Mouse (Mus musculus) midbrain, embryonic 14.5 days (tissue): ENCODE results near the gene Gyg. TPM values are rescaled to one million over a fixed set of nuclear protein-coding genes. Genes with fewer than 3 reads are reported as not detected.

ENCODE experiments used
- ATAC-seq: fragments of 200-750 bp; cut with Nextera tagmentation; 2 replicates; pipeline ENCODE4 v1.8.0; 2017; ENCODE audit warnings: moderate number of reproducible peaks, moderate library complexity; ENCODE audit not compliant: low FRiP score, low TSS enrichment
- DNase-seq: peaks from one replicate; pipeline ENCODE4 v3.0.0-alpha.2; 2015
- H3K27ac ChIP-seq: fragments of 300-500 bp; sonication (generic); replicated peaks from 2 replicates; pipeline ENCODE4 v1.5.1; 2014; ENCODE audit warnings: mild to moderate bottlenecking, low read depth, low read length, moderate library complexity
- H3K27me3 ChIP-seq: fragments of 300-500 bp; sonication (generic); 2 replicates; pipeline ENCODE4 v1.6.1; 2014; ENCODE audit warnings: low read length, control low read depth, mixed read lengths; ENCODE audit not compliant: control insufficient read depth, insufficient read depth
- H3K36me3 ChIP-seq: fragments of 300-500 bp; sonication (generic); 2 replicates; pipeline ENCODE4 v1.6.1; 2014; ENCODE audit warnings: low read length, control low read depth; ENCODE audit not compliant: control insufficient read depth, insufficient read depth
- H3K4me1 ChIP-seq: fragments of 300-500 bp; sonication (generic); 2 replicates; pipeline ENCODE4 v1.6.1; 2014; ENCODE audit warnings: mild to moderate bottlenecking, antibody characterized with exemption, low read length, control low read depth; ENCODE audit not compliant: control insufficient read depth, insufficient read depth
- H3K4me2 ChIP-seq: fragments of 300-500 bp; sonication (generic); 2 replicates; pipeline ENCODE4 v1.6.1; 2014; ENCODE audit warnings: mild to moderate bottlenecking, low read length, moderate library complexity
- H3K4me3 ChIP-seq: fragments of 300-500 bp; sonication (generic); replicated peaks from 2 replicates; pipeline ENCODE4 v1.5.1; 2014; ENCODE audit warnings: low read depth, low read length
- H3K9ac ChIP-seq: fragments of 300-500 bp; sonication (generic); replicated peaks from 2 replicates; pipeline ENCODE4 v1.6.1; 2014; ENCODE audit warnings: mild to moderate bottlenecking, low read length, moderate library complexity
- H3K9me3 ChIP-seq: fragments of 300-500 bp; sonication (generic); 2 replicates; pipeline ENCODE4 v1.6.1; 2016; ENCODE audit warnings: low read length, control low read depth, mixed read lengths; ENCODE audit not compliant: control insufficient read depth
- WGBS: fragments of 180-500 bp; shearing (Covaris S2); extraction: QIAGEN DNeasy Blood & Tissue Kit; methylation state at CpG from one replicate; pipeline ENCODE4 v1.1.7; 2014; 5-methylcytosine and 5-hydroxymethylcytosine counted together
- polyA plus RNA-seq: library from polyadenylated mRNA; unstranded; fragments of >200 nt; fragmentation: Nextera tagmentation; extraction: Ambion mirVana; gene quantifications from 2 replicates; pipeline ENCODE4 v1.2.1, GENCODE M21; 2014

The Gyg gene
- polyA plus RNA-seq, 1 experiment from 2014 or later = 46.0 TPM

GRCm38 (mm10) chr3:20150511-20150910 lies 4.6 kb downstream of the Gyg start:
- H3K4me3 ChIP-seq = no peak overlapping the region
- no peaks in the 10 kb centered on the region for H3K4me1 ChIP-seq
- 78% methylated on average over 2 of the region's 2 CpGs for WGBS
- DNase-seq = no peak
- no peak overlapping the region for H3K9ac ChIP-seq
- H3K27me3 ChIP-seq = no peaks in the 10 kb centered on the region
- no peak overlapping the region for H3K4me2 ChIP-seq
- no peaks in the 10 kb centered on the region for H3K9me3 ChIP-seq
- no peaks in the 10 kb centered on the region for H3K36me3 ChIP-seq
- H3K27ac ChIP-seq = no peak overlapping the region
- ATAC-seq = no peak

GRCm38 (mm10) chr3:20147647-20148046 lies 7.5 kb downstream of the Gyg start:
- no peaks in the 10 kb centered on the region for H3K27me3 ChIP-seq
- no peak overlapping the region for H3K4me2 ChIP-seq
- no peak overlapping the region for H3K9ac ChIP-seq
- H3K36me3 ChIP-seq = no peaks in the 10 kb centered on the region
- H3K27ac ChIP-seq = no peak overlapping the region
- ATAC-seq = no peak
- WGBS = 82% methylated on average over 5 of the region's 5 CpGs
- H3K9me3 ChIP-seq = no peaks in the 10 kb centered on the region
- no peak overlapping the region for H3K4me3 ChIP-seq
- no peaks in the 10 kb centered on the region for H3K4me1 ChIP-seq
- DNase-seq = no peak

- ATAC-seq (peak; percentile 42), DNase-seq (peak; percentile 38)
- Histone ChIP-seq H3K36me3 (no peaks in the 10 kb centered on the region), H3K4me3 (no peak overlapping the region), H3K9ac (no peak overlapping the region), H3K9me3 (no peaks in the 10 kb centered on the region), H3K4me2 (no peak overlapping the region), H3K4me1 (no peaks in the 10 kb centered on the region), H3K27me3 (no peaks in the 10 kb centered on the region), H3K27ac (no peak overlapping the region)
- whole genome bisulfite sequencing = 28% methylated on average over 7 of the region's 7 CpGs
Measured at GRCm38 (mm10) chr3:20146884-20147395, 8.2 kb downstream of the Gyg start.

DNA sequence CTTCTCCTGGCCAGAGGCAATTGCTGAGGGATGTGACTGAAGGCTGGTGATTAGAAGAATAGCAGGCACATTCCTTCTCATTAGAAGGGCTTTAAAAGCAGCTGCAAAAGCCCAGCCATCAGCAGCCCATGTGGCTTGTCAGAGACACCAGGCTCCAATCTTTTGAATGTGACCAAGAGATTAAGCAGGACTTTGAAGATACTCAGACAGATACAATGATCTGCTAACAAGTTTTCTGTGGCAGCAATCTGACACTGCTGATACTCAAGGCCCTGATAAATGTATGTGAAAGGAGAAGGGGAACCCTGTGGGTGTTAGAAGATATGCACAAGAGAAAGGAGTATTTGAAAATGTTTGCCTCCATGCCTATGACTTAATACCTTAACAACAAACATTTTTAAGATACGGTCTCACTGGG lies 9.4 kb downstream of the Gyg start:
- H3K36me3 ChIP-seq = no peaks in the 10 kb centered on the region
- H3K4me3 ChIP-seq = no peak overlapping the region
- no peaks in the 10 kb centered on the region for H3K4me1 ChIP-seq
- DNase-seq = no peak
- ATAC-seq = no peak
- H3K27me3 ChIP-seq = no peaks in the 10 kb centered on the region
- H3K9me3 ChIP-seq = no peaks in the 10 kb centered on the region
- H3K4me2 ChIP-seq = no peak overlapping the region
- H3K27ac ChIP-seq = no peak overlapping the region
- no peak overlapping the region for H3K9ac ChIP-seq
- WGBS = 33% methylated on average over 1 of the region's 1 CpGs

- DNase-seq (no peak), ATAC-seq (no peak)
- Histone ChIP-seq H3K27ac (no peak overlapping the region), H3K9me3 (no peaks in the 10 kb centered on the region), H3K4me1 (no peaks in the 10 kb centered on the region), H3K4me2 (no peak overlapping the region), H3K9ac (no peak overlapping the region), H3K4me3 (no peak overlapping the region), H3K36me3 (no peaks in the 10 kb centered on the region), H3K27me3 (no peaks in the 10 kb centered on the region)
- WGBS = 21% methylated on average over 2 of the region's 2 CpGs
Measured at GRCm38 (mm10) chr3:20144401-20144800, 10.7 kb downstream of the Gyg start.

- WGBS = 53% methylated on average over 3 of the region's 3 CpGs
- H3K4me2 ChIP-seq = no peak overlapping the region
- no peak overlapping the region for H3K9ac ChIP-seq
- no peaks in the 10 kb centered on the region for H3K9me3 ChIP-seq
- H3K36me3 ChIP-seq = no peaks in the 10 kb centered on the region
- no peak overlapping the region for H3K27ac ChIP-seq
- no peaks in the 10 kb centered on the region for H3K4me1 ChIP-seq
- H3K27me3 ChIP-seq = no peaks in the 10 kb centered on the region
- no peak overlapping the region for H3K4me3 ChIP-seq
- DNase-seq (no peak), ATAC-seq (no peak)
Measured at GRCm38 (mm10) chr3:20143726-20144125, 11.4 kb downstream of the Gyg start.

GRCm38 (mm10) chr3:20142576-20142975 lies 12.5 kb downstream of the Gyg start:
- Histone ChIP-seq H3K27ac (no peak overlapping the region), H3K4me1 (no peaks in the 10 kb centered on the region), H3K27me3 (no peaks in the 10 kb centered on the region), H3K36me3 (no peaks in the 10 kb centered on the region), H3K9me3 (no peaks in the 10 kb centered on the region), H3K4me2 (no peak overlapping the region), H3K9ac (no peak overlapping the region), H3K4me3 (no peak overlapping the region)
- ATAC-seq (no peak), DNase-seq (no peak)
- WGBS = 83% methylated on average over 3 of the region's 3 CpGs

DNA sequence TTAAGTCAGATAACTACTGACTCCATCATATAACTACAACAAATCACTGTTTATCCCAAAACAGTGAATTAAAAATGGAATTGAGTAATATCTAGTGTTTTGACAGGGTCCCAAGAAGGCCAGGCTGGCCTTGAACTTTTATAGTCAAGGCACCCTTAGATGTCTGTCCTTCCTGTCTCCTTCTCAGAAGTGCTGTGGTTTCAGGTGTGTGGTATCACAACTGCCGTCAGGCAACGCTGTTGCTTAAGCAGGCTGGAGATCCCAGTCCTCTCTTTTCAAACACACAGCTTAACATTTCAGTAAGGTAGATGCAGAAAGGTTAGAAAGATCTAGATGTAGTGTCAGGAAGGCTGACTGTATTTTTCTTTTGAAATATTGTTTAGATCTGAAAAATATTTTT lies 13.0 kb downstream of the Gyg start:
- DNase-seq (no peak), ATAC-seq (no peak)
- Histone ChIP-seq H3K9me3 (no peaks in the 10 kb centered on the region), H3K9ac (no peak overlapping the region), H3K27ac (no peak overlapping the region), H3K4me2 (no peak overlapping the region), H3K27me3 (no peaks in the 10 kb centered on the region), H3K4me3 (no peak overlapping the region), H3K4me1 (no peaks in the 10 kb centered on the region), H3K36me3 (no peaks in the 10 kb centered on the region)
- WGBS = 90% methylated on average over 2 of the region's 2 CpGs

- H3K9ac ChIP-seq = no peak overlapping the region
- H3K27me3 ChIP-seq = no peaks in the 10 kb centered on the region
- no peaks in the 10 kb centered on the region for H3K36me3 ChIP-seq
- no peak overlapping the region for H3K27ac ChIP-seq
- no peak overlapping the region for H3K4me2 ChIP-seq
- H3K9me3 ChIP-seq = no peaks in the 10 kb centered on the region
- H3K4me3 ChIP-seq = no peak overlapping the region
- DNase-seq (peak; percentile 11), ATAC-seq (no peak)
- H3K4me1 ChIP-seq = no peaks in the 10 kb centered on the region
- 55% methylated on average over 1 of the region's 1 CpGs for WGBS
Measured at GRCm38 (mm10) chr3:20141679-20142078, 13.4 kb downstream of the Gyg start.
